Mouse (Mus musculus) adrenal gland, postnatal 10 days (tissue): ENCODE results near the gene Gm28557. TPM values are rescaled to one million over a fixed set of nuclear protein-coding genes. Genes with fewer than 3 reads are reported as not detected.

ENCODE experiments used
- total RNA-seq, 2 experiments: library from RNA; stranded (reverse); gene quantifications; 2 replicates each; pipeline ENCODE4 v1.2.3; 2021

The Gm28557 gene
- total RNA-seq, 2 experiments from 2014 or later: 4.5 to 6.4 TPM

Other genes starting within 250 kb of the Gm28557 start
- 1 to 10 TPM; 1.4 to 1.5 TPM for gene Gm10767, start 203.7 kb downstream of the Gm28557 start, total RNA-seq
- gene Zfp712, start 47.4 kb downstream of the Gm28557 start, total RNA-seq: 1 to 10 TPM; 1.6 to 1.8 TPM
- gene Zfp708, start 10.6 kb downstream of the Gm28557 start, total RNA-seq: 1 to 10 TPM in 1 of 2 experiments, under 1 TPM in 1; 0.99 to 1.5 TPM
- under 1 TPM; 0.24 to 0.39 TPM for gene Rslcan18, start 7.7 kb upstream of the Gm28557 start, total RNA-seq
- 1 to 10 TPM; 3.6 to 5.5 TPM for gene Zfp759, start 13.1 kb upstream of the Gm28557 start, total RNA-seq
- 1 to 10 TPM; 5.8 to 5.9 TPM for gene Rsl1, start 64.6 kb upstream of the Gm28557 start, total RNA-seq
- 1 to 10 TPM; 1.9 to 2.6 TPM for gene Zfp455, start 85.9 kb upstream of the Gm28557 start, total RNA-seq
- 1 to 10 TPM; 2.5 to 4.9 TPM for gene Zfp458, start 169.9 kb upstream of the Gm28557 start, total RNA-seq
- gene Zfp457, start 197.9 kb upstream of the Gm28557 start, total RNA-seq: 1 to 10 TPM; 2.2 to 4.7 TPM
- 1 to 10 TPM; 3.5 to 5.1 TPM for gene Zfp595, start 224.0 kb upstream of the Gm28557 start, total RNA-seq